In genomic region chr17:48847890-48848289, GRCm38 (mm10) we compare ENCODE assay signal across 21 mouse cellular contexts.
DNase-seq lines count a peak whose midpoint lies in the region; ATAC-seq lines count a peak whose summit lies in the region.
"Had no signal": no experiment of that assay in that cellular context is flagged by ENCODE, and none has a peak within 500 bp of the region (broad histone marks: within the 10 kb centered on the region; RNA-seq: fewer than 3 reads in every experiment).

No protein-coding gene starts in this region.

- no peaks in the 10 kb centered on the region for H3K27me3 ChIP-seq in hindbrain, embryonic 14.5 days (ENCODE audit: control insufficient read depth, insufficient read depth, low read length)
- no peaks in the 10 kb centered on the region for H3K27me3 ChIP-seq in hindbrain, embryonic 12.5 days
- H3K27me3 ChIP-seq in midbrain, embryonic 14.5 days (ENCODE audit: control insufficient read depth, insufficient read depth, low read length), result no peaks in the 10 kb centered on the region
- H3K27me3 ChIP-seq in midbrain, embryonic 11.5 days (ENCODE audit: control insufficient read depth, insufficient read depth, low read length), result no peaks in the 10 kb centered on the region
- H3K27me3 ChIP-seq in midbrain, embryonic 16.5 days (ENCODE audit: control insufficient read depth, insufficient read depth, low read depth, low read length), result no peaks in the 10 kb centered on the region

- 53% methylated on average over 7 of the region's 7 CpGs for WGBS in hindbrain, embryonic 14.5 days
- 72% methylated on average over 7 of the region's 7 CpGs for WGBS in hindbrain, embryonic 12.5 days
- 37% methylated on average over 7 of the region's 7 CpGs for WGBS in midbrain, embryonic 14.5 days
- 64% methylated on average over 7 of the region's 7 CpGs for WGBS in midbrain, embryonic 11.5 days
- WGBS in midbrain, embryonic 16.5 days, result 45% methylated on average over 7 of the region's 7 CpGs

- no peak overlapping the region for H3K9ac ChIP-seq in hindbrain, embryonic 14.5 days
- H3K9ac ChIP-seq in hindbrain, embryonic 12.5 days, result no peak overlapping the region
- no peak overlapping the region for H3K9ac ChIP-seq in midbrain, embryonic 14.5 days (replicated peaks; ENCODE audit: low read length)
- H3K9ac ChIP-seq in midbrain, embryonic 11.5 days (ENCODE audit: low read length), result no peak overlapping the region
- no peak overlapping the region for H3K9ac ChIP-seq in midbrain, embryonic 16.5 days (ENCODE audit: low read depth, low read length)
- H3K9ac ChIP-seq: heart, embryonic 15.5 days had no signal

- H3K27ac ChIP-seq in hindbrain, embryonic 14.5 days, result no peak overlapping the region
- H3K27ac ChIP-seq in hindbrain, embryonic 12.5 days, result no peak overlapping the region
- H3K27ac ChIP-seq in midbrain, embryonic 14.5 days (replicated peaks; ENCODE audit: low read depth, low read length), result no peak overlapping the region
- H3K27ac ChIP-seq in midbrain, embryonic 11.5 days (ENCODE audit: low read depth, low read length), result no peak overlapping the region
- H3K27ac ChIP-seq in midbrain, embryonic 16.5 days (ENCODE audit: low read length), result no peak overlapping the region
- H3K27ac ChIP-seq: embryonic facial prominence, embryonic 10.5 days; heart, adult 2 months; heart, embryonic 15.5 days; hindbrain, embryonic 10.5 days had no signal

- no peaks in the 10 kb centered on the region; the same call in 1 of the 2 replicates for H3K9me3 ChIP-seq in hindbrain, embryonic 14.5 days (ENCODE audit: control insufficient read depth, low read length)
- H3K9me3 ChIP-seq in hindbrain, embryonic 12.5 days (replicated peaks), result no peaks in the 10 kb centered on the region
- H3K9me3 ChIP-seq in midbrain, embryonic 14.5 days (ENCODE audit: control insufficient read depth, low read length), result no peaks in the 10 kb centered on the region
- H3K9me3 ChIP-seq in midbrain, embryonic 11.5 days (ENCODE audit: control insufficient read depth, low read length), result no peaks in the 10 kb centered on the region
- no peaks in the 10 kb centered on the region for H3K9me3 ChIP-seq in midbrain, embryonic 16.5 days (replicated peaks; ENCODE audit: control insufficient read depth, low read length, poor library complexity, severe bottlenecking)
- H3K9me3 ChIP-seq: embryonic facial prominence, embryonic 10.5 days; heart, embryonic 15.5 days; hindbrain, embryonic 10.5 days had no signal

- no peak for DNase-seq in hindbrain, embryonic 14.5 days (ENCODE audit: low spot score)
- peak; percentile 65 for DNase-seq in midbrain, embryonic 14.5 days
- DNase-seq in midbrain, embryonic 11.5 days (ENCODE audit: low spot score, missing footprints), result no peak
- DNase-seq in retina, postnatal 1 day, result peak; percentile 80
- DNase-seq in embryo, embryonic 10.5 days (ENCODE audit: low spot score), result no peak
- DNase-seq in urinary bladder, postnatal 14 days (ENCODE audit: low spot score), result no peak
- DNase-seq: adrenal gland, adult 2 months; cerebellum, adult 18-20 months; cerebellum, adult 9-11 months; cerebellum, postnatal 36 days; gastrocnemius, postnatal 10 days; heart, adult 2 months; heart, postnatal 14 days had no signal

- no peak overlapping the region for H3K4me2 ChIP-seq in hindbrain, embryonic 14.5 days (replicated peaks)
- no peak overlapping the region for H3K4me2 ChIP-seq in hindbrain, embryonic 12.5 days (replicated peaks)
- H3K4me2 ChIP-seq in midbrain, embryonic 14.5 days (ENCODE audit: low read length), result no peak overlapping the region
- H3K4me2 ChIP-seq in midbrain, embryonic 11.5 days, result no peak overlapping the region
- no peak overlapping the region for H3K4me2 ChIP-seq in midbrain, embryonic 16.5 days (ENCODE audit: low read length)
- H3K4me2 ChIP-seq: heart, embryonic 11.5 days; heart, embryonic 15.5 days had no signal

- H3K4me1 ChIP-seq in hindbrain, embryonic 14.5 days (replicated peaks; ENCODE audit: control insufficient read depth, insufficient read depth, low read length), result no peaks in the 10 kb centered on the region
- no peaks in the 10 kb centered on the region for H3K4me1 ChIP-seq in hindbrain, embryonic 12.5 days
- no peaks in the 10 kb centered on the region; the same call in none of the 2 replicates for H3K4me1 ChIP-seq in midbrain, embryonic 14.5 days (ENCODE audit: control insufficient read depth, insufficient read depth, low read length)
- H3K4me1 ChIP-seq in midbrain, embryonic 11.5 days (ENCODE audit: control insufficient read depth, insufficient read depth, low read length), result no peaks in the 10 kb centered on the region
- H3K4me1 ChIP-seq in midbrain, embryonic 16.5 days (ENCODE audit: control insufficient read depth, insufficient read depth, low read length), result peaks cover 3% of the 10 kb centered on the region; the same call in 1 of the 2 replicates
- H3K4me1 ChIP-seq: embryonic facial prominence, embryonic 10.5 days; heart, embryonic 15.5 days; hindbrain, embryonic 10.5 days had no signal

- ATAC-seq in hindbrain, embryonic 14.5 days (ENCODE audit: low FRiP score), result peak; percentile 34; the same call in 1 of the 2 replicates
- ATAC-seq in hindbrain, embryonic 12.5 days (ENCODE audit: low FRiP score), result no peak
- no peak for ATAC-seq in midbrain, embryonic 14.5 days (ENCODE audit: low FRiP score, low TSS enrichment)
- ATAC-seq in midbrain, embryonic 11.5 days (ENCODE audit: low FRiP score), result no peak
- peak; percentile 42; the same call in 1 of the 2 replicates for ATAC-seq in midbrain, embryonic 16.5 days
- ATAC-seq: forebrain, embryonic 14.5 days; hindbrain, embryonic 16.5 days had no signal

- H3K4me3 ChIP-seq in hindbrain, embryonic 14.5 days (replicated peaks; ENCODE audit: low read length), result no peak overlapping the region
- H3K4me3 ChIP-seq in hindbrain, embryonic 12.5 days, result no peak overlapping the region
- no peak overlapping the region for H3K4me3 ChIP-seq in midbrain, embryonic 14.5 days (replicated peaks; ENCODE audit: low read depth, low read length)
- no peak overlapping the region for H3K4me3 ChIP-seq in midbrain, embryonic 11.5 days (ENCODE audit: low read depth, low read length)
- H3K4me3 ChIP-seq in midbrain, embryonic 16.5 days (ENCODE audit: low read depth, low read length), result no peak overlapping the region
- H3K4me3 ChIP-seq: embryonic facial prominence, embryonic 10.5 days; heart, adult 2 months; heart, embryonic 15.5 days; hindbrain, embryonic 10.5 days had no signal

- H3K36me3 ChIP-seq in hindbrain, embryonic 14.5 days (replicated peaks; ENCODE audit: control insufficient read depth, insufficient read depth), result no peaks in the 10 kb centered on the region
- H3K36me3 ChIP-seq in hindbrain, embryonic 12.5 days, result no peaks in the 10 kb centered on the region
- no peaks in the 10 kb centered on the region for H3K36me3 ChIP-seq in midbrain, embryonic 14.5 days (ENCODE audit: control insufficient read depth, insufficient read depth, low read length)
- no peaks in the 10 kb centered on the region for H3K36me3 ChIP-seq in midbrain, embryonic 11.5 days (ENCODE audit: control insufficient read depth, insufficient read depth, low read length)
- H3K36me3 ChIP-seq in midbrain, embryonic 16.5 days (ENCODE audit: control insufficient read depth, insufficient read depth, low read length), result no peaks in the 10 kb centered on the region
- H3K36me3 ChIP-seq: embryonic facial prominence, embryonic 10.5 days; heart, embryonic 15.5 days; hindbrain, embryonic 10.5 days had no signal

Comparison
In these comparisons a context has a peak if more than half of its experiments do, and no peak if none do; other contexts are left out.
1. ATAC-seq: peak in hindbrain, embryonic 14.5 days (single experiment) and midbrain, embryonic 16.5 days (single experiment); none in hindbrain, embryonic 12.5 days (single experiment), midbrain, embryonic 14.5 days (single experiment) and midbrain, embryonic 11.5 days (single experiment).
2. DNase-seq: peak in midbrain, embryonic 14.5 days (single experiment) and retina, postnatal 1 day (single experiment); none in hindbrain, embryonic 14.5 days (single experiment), midbrain, embryonic 11.5 days (single experiment), embryo, embryonic 10.5 days (single experiment) and urinary bladder, postnatal 14 days (single experiment).